Mouse (Mus musculus): ENCODE data around the gene Tceal7.

Gene Tceal7

GRCm38 (mm10) chrX:136249671-136250070 lies 35.1 kb downstream of the Tceal7 start:
- no peak for DNase-seq

GRCm38 (mm10) chrX:136252023-136252729 lies 37.6 kb downstream of the Tceal7 start:
- DNase-seq: no peak

GRCm38 (mm10) chrX:136267720-136268119 lies 53.1 kb downstream of the Tceal7 start:
- no peak for DNase-seq

GRCm38 (mm10) chrX:136268173-136268572 lies 53.6 kb downstream of the Tceal7 start:
- no peak for DNase-seq

GRCm38 (mm10) chrX:136269743-136270392 lies 55.3 kb downstream of the Tceal7 start, which contains the start of gene Bex3:
TSS of gene Bex3 (plus strand) at chrX:136270253.
- peak; percentile 54 to 76 for DNase-seq

GRCm38 (mm10) chrX:136270393-136271111 lies 56.0 kb downstream of the Tceal7 start:
- DNase-seq: peak in 1 of 2 experiments; percentile 31

- DNase-seq: no peak
Measured at GRCm38 (mm10) chrX:136274542-136274941, 60.0 kb downstream of the Tceal7 start.

- no peak for DNase-seq
Measured at GRCm38 (mm10) chrX:136275386-136275785, 60.8 kb downstream of the Tceal7 start.

Data from thymus, postnatal 36 days (tissue).